Mouse (Mus musculus) adrenal gland, postnatal 25 days (tissue): ENCODE measurements around the gene Bicdl1. TPM values are rescaled to one million over a fixed set of nuclear protein-coding genes. Genes with fewer than 3 reads are reported as not detected.

ENCODE experiments used
- DNase-seq: peaks from one replicate; pipeline ENCODE4 v3.0.0; 2021; ENCODE audit warnings: mixed read lengths
- microRNA-seq, 2 experiments: library from miRNA; unstranded; fragments of <30 nt; microRNA quantifications; one replicate each; pipeline ENCODE4 v1.2.0; 2021
- total RNA-seq: library from RNA; stranded (reverse); gene quantifications from 2 replicates; pipeline ENCODE4 v1.2.3, GENCODE M21; 2021

The Bicdl1 gene
- total RNA-seq, 1 experiment from 2014 or later = 13.4 TPM

DNA sequence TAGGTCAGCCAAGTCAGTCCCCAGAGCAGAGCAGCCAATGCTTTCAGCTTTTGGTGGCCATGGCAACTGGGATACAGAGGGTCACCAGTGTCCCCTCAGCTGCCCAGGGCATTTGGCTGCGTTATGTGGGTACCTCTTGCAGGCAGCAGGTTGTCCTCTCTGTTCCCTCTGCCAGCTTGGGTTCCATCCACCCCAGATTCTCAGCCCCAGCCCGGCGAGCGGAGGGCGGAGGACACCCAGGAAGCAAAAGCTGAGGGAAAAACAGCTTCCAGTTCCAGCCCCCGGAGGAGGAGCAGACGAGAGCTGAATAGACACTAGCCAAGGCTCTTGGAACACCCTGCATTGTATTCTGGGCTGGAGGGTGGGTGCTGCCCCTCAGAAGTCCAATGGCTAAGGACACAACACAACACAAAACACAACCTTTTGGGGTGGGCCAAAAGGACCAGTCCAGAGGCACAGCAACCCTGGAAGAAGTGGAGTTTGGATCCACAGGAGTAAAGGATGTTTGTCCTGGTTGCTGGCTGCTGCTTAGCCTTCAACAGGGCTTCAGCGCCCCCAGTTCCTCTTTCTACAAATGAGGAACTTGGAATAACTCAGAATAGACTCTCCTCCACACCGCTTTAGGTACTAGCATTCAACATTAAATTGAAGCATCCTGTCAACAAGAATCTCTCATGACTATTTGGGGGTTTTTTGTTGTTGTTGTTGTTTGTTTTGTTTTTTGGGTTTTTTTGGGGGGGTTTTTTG, 107.6 kb downstream of the Bicdl1 start:
- no peak for DNase-seq

DNA sequence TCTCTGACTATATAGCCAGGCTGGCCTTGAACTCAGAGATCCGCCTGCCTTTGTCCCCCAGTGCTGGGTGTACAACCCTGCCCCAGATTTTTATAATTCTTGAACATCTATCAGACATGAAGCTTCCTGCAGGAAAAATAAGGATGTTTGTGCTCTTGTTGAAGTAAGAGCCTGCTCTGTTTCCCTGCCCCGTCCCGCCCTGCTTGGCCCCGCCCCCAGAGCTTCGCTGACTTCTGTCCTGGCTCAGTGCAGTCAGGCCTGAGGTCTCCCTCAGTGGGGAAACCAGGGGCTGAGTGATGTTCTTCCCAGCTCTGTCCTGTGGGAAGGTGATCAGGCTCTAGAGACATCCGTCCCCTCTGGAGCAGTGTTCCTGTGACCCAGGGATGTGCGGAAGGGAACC, 108.7 kb downstream of the Bicdl1 start:
- DNase-seq = no peak

DNA sequence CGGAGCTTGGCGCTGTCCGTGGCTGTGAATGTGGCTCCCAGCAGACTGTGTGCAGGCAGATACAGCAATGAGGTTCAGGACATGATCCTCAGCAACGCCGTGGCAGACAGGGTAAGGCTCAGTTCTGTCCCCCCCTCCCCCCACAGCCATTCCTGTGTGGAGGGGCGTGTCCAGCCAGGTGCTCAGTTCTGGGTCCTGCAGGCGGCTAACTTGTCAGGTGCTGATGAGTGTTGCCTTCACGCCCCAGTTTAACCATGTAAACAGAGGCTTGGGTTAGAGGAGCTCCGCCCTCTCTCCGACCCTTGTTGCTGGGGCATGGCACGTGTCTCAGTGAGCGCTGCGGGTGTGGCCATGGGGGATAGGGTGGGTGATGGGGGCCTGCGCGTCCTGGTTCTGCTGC, 111.7 kb downstream of the Bicdl1 start:
- DNase-seq = no peak

DNA sequence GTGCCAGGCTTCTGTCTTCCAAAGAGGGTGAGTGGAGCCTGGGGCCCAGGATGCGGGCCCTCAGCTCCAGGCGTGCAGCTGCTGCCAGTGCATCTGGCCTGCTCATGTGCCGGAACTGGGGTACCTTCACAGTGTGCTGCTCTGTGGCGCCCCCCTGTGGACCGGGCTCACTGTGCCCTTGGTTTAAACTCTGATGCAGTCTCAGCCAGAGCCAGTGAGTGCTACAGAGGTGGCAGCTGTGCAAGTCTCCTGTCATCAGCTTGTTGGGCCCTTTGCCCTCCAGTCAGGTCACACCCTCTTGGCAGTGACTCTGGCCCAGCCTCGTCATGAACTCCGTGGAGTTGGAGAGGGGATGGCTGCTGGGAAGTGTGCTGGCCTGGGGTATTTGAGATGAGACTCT, 116.5 kb downstream of the Bicdl1 start:
- DNase-seq = peak; percentile 64

DNA sequence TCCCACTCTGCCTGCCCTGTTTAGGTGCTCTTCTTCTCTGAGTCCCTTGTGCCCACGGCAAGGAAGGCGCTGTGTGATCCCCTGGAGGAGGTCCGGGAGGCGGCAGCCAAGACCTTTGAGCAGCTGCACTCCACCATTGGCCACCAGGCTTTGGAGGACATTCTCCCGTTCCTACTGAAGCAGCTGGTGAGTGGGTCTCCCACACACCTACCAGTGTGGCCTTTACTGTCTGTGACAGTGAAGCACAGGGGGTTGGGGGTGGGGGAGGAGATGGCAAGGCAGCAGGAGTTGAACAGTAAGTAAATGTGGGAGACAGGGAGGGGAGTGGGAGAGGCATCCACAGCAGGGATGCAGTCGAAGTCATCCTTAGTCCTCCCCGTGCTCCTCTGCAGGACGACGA, 118.1 kb downstream of the Bicdl1 start:
- no peak for DNase-seq

- DNase-seq = peak; percentile 41
Measured at GRCm38 (mm10) chr5:115611566-115611965, 119.9 kb downstream of the Bicdl1 start.

- DNase-seq = no peak
Measured at GRCm38 (mm10) chr5:115603561-115603960, 127.9 kb downstream of the Bicdl1 start.

Small RNA genes lying within 50 kb of the gene (microRNA-seq; reads per million reads assigned to microRNA genes)
- gene Mir7030 = 0 reads per million in 2 experiments

Other genes starting within 250 kb of the Bicdl1 start
- gene Sirt4, start 246.9 kb downstream of the Bicdl1 start, total RNA-seq = 25.2 and 38.3 TPM in 2 replicates
- 38.4 and 45.8 TPM in 2 replicates for gene Pxn, start 224.9 kb downstream of the Bicdl1 start, total RNA-seq
- 743 and 806 TPM in 2 replicates for gene Rplp0, start 172.2 kb downstream of the Bicdl1 start, total RNA-seq
- gene Gcn1l1, start 166.4 kb downstream of the Bicdl1 start, total RNA-seq = 71.9 and 76.6 TPM in 2 replicates
- gene Rab35, start 99.7 kb downstream of the Bicdl1 start, total RNA-seq = 65.7 and 67.8 TPM in 2 replicates
- gene Cit, start 113.7 kb upstream of the Bicdl1 start, total RNA-seq = 8.4 and 10.1 TPM in 2 replicates